Mouse (Mus musculus) cerebellum, adult 2 months (tissue): ENCODE data around the gene C5ar2.

Experiments used
- CTCF ChIP-seq: fragments of 200-500 bp; IDR thresholded peaks from 2 replicates; pipeline ENCODE4 v1.5.1; 2011; ENCODE audit warnings: low read depth, mild to moderate bottlenecking, control low read depth, low read length, moderate library complexity, borderline replicate concordance; ENCODE audit not compliant: insufficient read depth
- POLR2A ChIP-seq: fragments of 200-500 bp; IDR thresholded peaks from 2 replicates; pipeline ENCODE4 v1.6.1; 2011; ENCODE audit warnings: low read length, control low read depth, borderline replicate concordance; ENCODE audit not compliant: insufficient read depth

- no peak for TF ChIP-seq POLR2A
- TF ChIP-seq CTCF = no peak
Measured at GRCm38 (mm10) chr7:16207076-16207475, 36.9 kb downstream of the C5ar2 start.
